Mouse (Mus musculus) testis, postnatal 14 days (tissue): ENCODE measurements around the gene Mrpl46.
A peak's percentile ranks its signal among the peaks of the same experiment; 100 is the strongest.

Experiments used
- DNase-seq: peaks from one replicate; pipeline ENCODE4 v3.0.0; 2021; ENCODE audit warnings: low spot score

Mrpl46 gene

DNA sequence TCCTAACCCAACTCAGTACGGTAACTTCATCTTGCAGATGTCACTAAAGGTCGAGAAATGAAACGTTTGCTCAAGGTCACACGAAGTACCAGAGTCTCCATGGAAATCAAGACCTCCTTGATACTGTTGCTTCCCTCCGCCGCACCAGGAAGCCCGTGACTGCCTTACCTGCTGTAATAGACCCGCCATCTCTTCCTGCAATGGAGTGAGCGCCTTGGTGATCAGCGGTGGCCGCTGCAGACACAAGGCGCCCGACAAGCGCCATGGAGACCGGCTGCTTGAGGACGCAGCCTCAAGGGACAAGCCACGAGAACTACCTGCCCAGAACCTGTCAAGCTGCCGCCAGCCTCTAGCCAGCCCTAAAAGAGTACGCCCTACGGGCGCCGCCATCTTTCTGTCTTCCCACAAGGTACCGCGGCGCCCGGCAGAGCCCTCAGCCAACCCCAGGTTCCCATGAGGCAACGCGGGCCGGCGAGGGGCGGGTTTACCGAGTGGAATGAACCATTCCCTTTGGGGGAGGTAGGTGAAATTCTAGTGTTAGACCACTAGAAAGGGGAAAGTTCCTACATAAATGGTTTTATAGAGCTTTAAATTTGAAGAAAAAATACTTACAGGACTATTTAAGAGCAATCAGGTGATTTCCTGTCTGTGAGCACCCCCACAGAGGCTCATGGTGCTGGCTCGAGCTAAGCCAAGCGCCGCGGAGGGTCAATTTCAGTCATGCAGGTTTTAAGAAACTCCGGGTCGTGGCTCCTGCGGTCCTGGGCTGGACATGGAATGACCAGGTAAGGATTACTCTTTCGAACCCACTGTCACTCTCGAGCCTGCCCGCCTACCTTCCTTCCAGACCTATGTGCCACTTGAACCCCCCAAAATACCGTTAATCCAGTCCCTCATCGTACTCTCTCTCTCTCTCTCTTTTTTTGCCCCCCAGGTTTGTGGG, at the start of gene Mrpl46, which contains the start of gene Mrps11:
Gene Mrpl46, minus strand, starts transcription at position 893 of the 943 bp plus-strand sequence.
Gene Mrps11, plus strand, starts transcription at position 481 of the 943 bp plus-strand sequence.
- peak; percentile 90 for DNase-seq

DNA sequence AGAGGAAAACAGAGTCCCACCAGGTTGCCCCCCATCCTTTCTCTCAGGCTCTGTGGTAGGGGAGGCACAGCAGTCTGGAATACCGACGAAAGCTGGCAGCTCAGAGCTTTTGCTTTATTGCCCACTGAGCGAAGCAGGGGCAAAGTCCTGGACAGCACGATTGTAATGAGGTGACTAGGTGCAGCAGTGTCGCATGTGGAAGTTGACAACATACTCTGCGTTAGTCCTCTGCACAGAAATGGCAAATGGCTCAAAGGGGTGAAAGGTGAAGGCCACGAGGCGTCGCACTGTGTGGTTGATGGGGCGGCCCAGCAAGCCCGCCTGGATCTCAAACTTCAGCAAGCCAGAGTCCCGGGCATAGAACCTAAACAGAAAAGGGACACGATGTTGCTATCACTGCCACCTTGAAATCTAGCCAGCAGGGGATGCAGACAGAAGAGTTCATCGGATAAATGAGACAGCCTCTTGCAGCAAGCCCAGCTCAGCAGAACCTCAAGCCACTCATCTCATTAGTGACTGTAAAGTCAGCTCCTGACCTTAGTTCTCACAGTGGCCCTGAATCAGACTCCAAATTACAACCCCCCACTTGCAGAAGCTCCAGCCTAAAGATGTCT, 44.5 kb upstream of the Mrpl46 start:
- no peak for DNase-seq

DNA sequence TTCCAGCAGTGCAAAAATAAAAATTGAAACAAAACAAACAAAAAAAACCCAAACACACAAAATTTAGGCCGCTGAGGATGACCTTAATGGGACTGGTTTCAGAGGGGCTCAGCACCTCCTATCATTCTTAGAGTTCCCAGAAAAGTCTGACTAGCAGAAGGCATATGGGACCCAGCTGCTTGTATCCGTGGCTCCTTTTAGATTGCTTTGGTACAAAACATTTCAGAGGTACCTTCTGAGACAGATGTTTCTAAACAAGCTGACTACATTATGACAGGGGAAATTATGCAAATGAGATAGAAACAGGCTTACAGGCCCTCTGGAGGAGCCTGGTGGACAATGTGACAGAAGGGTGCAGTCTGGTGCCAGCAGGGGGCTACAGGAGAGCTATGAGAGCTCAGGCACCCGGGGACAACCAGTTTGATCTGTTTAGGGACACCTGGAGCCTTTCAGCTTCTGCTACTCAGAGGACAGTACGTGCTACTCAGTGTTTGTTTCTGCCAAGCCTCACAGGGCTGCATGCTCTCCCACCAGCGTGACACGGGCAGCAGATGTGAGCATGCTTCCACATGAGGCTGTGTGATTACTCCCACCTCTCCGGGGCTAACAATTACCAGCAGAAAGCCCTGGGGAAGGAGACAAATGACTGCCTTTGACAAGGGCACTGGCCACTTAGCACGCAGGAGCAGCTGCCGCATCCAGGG, 43.5 kb upstream of the Mrpl46 start:
- peak; percentile 27 for DNase-seq

DNA sequence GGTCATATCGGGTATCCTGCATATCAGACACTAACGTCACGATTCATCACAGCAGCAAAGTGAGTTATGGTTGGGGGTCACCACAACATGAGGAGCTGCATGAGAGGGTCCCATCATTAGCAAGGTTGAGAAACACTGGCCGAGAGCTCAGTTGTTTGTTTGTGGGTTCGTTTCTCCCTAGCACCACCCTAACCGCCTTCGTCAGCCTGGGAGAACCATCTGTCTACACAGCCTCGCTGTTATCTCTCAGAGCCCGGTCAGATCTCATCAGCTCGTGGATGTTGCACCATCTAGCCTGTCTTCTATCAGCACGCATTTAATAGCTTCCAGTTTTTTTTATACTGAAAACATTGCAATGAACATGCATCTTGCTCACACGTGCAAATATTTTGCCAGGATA, 35.0 kb upstream of the Mrpl46 start:
- DNase-seq: no peak

DNA sequence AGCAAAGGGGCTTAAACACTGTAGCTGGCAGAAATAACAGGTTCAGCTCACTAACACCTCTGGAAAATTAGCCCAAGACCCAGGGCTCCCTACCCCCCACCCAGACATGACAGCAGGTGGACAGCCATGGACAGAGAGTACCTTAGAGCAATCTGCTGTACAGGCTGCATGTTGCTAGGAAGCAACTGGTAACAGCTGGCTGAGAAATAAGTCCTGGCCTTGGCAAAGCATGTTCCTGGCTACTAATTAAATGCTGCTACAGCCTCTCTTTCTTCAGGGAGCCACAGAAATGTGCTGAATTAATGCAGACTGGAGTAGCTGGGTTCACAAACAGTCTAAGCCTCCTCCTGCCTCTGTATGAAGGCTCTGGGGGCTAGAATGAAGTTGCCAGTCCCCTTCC, 31.4 kb upstream of the Mrpl46 start:
- no peak for DNase-seq

DNA sequence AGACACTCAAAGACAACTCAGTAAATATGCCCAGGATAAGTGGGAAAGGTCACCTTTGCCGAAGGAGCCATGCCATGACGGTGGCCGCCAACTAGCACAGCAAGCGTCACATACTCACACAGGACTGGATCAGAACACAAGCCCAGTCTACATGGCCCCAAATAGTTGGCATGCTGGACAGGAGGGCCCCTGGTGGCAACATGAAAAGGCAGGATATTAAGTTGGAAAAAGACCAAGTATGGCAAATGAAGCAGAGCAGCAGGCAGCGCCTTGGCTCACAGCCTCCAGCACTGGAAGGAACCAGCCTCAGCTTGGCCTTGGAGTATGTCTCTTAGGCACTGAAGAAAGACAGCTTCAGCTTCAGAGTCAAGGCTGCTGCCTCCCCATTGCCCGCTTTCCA, 30.5 kb upstream of the Mrpl46 start:
- DNase-seq: no peak

DNA sequence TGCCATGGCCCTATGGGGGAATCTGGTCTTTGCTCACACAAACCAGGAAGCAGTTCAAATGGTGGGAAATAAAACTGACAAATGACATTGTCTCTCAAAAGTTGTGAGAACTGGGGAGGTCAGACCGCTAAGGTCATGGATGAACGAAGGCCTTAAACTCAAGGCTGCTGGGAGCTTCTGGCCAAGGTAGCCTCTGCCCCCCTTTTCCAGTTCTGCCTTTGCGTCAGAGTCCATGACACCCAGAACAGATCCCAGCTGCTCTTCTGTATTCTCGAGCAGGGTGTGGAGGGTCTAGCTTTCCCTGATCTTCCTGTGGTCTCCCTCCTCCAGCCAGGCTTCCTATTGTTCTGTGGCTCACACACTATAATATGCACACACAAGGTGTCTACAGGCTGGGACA, 23.9 kb upstream of the Mrpl46 start:
- no peak for DNase-seq

DNA sequence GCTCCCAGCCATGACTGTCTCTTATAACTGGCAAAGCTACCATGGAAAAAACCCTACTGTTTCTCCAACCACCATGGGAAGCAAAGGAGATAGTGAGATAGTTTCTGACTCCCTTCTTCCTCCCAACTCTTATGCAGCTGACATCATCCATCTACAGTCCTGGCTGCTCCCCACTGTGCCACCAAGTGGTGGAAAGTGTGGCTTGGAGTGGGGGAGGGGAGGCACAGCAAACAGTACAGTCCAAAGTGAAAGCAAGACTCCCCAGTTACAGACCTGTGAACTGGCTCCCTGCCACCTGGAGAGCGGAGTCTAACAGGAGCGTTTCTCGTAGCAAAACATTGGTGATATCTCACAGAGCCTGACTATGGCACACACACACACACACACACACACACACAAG, 20.5 kb upstream of the Mrpl46 start:
- no peak for DNase-seq

DNA sequence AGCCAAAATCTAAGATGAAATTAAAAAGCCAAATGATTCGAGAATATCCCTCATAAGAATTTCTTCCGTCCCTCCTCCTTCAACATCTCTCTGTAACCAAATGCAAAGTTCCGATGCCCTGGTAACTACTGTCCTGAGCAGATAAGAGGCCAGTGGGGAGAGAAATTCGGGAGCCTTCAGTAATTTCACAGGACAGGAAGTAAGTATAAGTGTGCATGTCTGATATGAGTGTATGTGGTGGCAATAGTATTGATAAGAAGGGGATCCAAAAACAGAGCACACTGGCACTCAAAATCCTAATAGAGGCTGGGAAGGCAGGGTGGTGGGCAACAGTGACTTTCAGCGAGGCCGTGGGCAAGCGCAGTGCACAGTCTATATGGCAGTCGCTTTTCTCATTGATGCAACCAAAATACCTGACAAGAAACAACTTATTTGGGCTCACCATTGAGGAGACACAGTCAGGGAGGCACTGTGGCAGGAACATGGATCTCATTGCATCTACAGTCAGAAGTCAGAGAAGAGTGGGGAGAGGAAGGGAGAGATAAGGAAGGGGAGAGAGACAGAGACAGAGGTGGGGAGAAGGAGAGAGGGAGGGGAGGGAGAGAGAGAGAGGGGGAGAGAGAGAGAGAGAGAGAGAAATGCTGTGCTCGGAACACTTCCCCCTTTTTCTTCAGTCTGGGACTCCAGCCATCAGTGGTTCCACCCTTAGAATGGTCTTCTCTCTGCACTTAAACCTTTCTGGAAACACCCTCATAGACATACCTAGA, 16.6 kb upstream of the Mrpl46 start:
- DNase-seq: no peak

DNA sequence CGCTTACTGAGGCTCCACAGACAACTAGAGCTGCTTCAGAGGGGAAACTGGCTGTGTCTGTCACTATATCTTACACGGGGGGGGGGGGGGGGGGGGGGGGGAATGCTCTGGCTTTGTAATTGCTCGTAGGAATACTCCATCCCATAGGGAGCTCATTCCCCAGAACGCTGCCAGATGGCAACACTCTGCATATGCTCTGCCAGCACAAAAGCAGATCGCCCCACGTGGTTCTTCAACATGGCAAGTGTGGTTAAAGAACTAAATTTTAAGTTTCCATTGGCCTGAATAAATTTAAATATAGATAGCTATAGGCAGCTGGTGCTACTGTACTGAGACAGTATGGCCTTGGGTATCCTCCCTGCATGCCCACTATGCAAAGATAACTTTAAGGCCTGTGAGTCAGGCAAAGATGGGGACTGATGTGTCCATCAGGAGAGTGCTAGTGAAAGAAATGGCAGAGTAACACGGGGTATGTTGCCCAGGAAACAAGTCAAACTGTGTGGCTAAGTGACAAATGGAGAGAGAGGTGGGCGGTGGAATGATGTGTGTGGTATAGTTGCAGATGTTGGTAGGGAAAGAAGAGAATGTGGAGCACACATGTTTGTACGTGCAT, 14.6 kb upstream of the Mrpl46 start:
- DNase-seq: no peak

DNA sequence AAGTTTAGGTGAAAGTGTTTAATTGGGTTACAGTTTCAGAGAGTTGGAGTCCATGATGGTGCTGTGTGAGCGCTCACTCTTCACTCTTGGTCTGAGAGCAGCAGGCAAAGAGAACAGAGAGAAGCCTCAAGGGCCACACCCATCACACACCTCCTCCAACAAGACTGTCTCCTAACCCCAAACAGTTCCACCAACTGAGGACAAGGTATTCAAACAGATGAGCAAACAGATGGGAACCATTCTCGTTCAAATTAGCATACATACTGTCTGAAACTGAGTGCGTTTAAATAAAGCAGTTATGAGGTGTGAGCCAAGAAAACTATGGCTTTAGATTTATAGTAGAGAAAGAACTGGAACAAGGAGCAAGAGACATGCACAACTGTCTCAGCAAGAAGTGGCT, 13.3 kb upstream of the Mrpl46 start:
- no peak for DNase-seq

DNA sequence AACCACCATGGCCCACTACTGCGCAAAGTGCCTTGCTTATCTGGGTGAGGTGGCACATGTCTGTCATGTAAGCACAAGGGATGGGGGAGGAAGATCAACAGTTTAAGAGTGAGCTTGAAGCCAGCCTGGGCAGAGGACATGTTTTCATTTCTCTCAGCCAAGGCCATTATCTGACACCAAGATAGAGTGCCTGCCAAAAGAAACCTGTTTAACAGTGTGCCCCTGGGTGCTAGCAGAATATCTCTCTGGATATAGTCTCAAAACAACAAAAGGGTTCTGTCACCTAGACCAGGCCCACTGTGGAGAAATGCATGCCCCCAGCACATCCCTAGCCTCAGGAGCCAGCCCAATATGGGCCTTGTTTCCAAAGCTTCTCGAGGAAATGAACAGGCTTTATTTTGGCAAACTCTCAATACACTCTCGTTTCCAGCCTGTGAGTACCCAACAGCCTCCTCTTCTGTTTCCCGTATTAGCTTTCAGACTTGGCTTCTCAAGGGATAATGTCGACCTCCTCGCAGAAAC, 11.3 kb upstream of the Mrpl46 start:
- no peak for DNase-seq

DNA sequence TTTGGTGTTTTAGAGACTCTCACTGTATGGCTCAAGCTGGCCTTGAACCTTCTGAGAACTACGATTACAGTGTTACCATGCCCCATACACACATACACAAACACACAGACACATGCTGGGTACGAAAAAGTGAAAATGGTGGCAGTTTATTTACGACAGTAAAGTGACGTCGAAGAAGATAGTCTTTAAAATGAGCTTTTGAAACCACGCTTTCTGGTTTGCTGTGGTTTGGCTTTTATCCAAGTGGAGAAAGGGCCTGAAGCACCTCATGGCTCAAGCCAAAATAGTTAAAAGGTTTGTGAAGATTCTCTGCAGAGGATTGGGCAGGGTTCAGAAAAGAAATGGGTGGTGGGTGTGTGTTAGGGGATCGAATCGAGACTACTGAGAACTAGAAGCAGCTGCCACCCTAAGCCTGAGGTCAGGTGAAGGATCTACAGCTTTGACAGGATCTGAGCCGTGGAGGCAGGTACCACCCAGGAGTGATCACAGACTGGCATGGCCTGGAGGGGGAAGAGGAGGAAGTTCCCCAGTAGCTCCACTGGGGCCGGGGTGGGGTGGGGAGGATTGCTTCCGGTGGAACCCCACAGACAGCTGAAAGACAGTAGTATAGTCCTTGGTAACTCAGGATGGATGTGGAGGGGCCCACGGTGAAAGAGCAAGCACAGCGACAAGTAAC, 10.7 kb upstream of the Mrpl46 start:
- no peak for DNase-seq

DNA sequence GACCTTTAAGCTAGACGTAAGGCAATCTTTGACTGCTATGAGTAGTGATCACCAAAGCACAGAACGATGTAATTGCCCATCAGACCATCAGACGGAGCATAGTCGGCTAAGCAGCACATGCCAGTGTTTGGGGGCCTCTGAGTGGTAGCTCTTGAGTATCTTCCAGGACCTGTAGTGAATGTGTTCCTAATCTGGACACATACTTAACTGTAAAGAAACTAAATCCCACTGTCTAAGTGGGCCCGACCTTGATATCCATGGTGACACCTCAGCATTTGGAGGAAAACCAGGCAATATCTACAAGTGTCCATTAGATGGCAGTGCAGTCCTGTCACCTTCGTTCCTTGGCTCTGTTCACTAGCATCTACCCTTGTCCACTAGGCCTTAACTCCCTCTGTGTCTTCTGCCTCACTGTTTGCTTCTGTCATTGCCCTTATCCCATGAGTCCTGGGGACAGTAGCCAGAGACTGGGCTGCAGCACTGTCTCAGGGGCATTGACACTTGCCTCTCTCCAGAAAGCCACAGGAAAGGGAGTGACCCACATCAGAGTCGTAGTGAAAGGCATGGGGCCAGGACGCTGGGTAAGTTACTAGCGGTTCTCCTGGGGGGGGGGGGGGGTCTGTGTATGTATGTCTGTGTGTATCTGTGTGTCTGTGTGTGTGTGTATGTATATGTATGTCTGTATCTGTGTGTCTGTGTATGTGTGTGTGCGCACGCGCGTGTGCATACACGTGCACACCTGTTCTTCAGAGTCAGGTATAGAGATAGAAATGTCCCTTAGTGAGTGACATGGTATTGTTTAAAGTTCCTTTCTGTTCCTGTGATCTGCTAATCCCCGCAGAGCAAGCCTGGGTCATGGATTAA, 8.3 kb upstream of the Mrpl46 start:
- DNase-seq: no peak

DNA sequence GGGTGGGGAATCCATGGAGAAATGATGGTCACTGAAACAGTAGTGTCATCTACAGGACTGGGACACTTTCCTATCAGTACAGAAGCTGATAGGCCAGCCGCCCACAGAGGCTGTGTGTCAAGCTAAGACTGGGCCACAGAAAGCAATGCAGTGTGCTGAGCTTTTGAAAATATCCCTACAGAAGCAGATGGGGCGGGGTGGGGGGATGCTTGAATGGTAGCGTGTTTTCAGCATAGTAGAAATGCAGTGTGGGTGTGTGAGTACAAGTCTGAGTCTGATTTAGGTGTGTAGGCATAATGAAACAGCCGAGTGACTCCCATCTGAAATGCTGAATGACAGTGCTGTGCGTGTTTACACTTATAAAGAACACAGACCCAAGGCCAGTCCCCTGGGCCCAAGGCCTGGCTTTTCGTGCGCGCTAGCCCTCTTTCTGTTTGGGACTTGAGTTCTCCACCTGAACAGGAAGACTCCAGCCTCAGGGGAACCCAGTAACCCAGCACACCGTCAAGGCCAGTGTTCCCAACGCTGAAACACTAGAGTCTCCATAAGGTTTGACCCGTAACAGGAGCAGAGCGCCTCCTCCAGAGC, 4.6 kb upstream of the Mrpl46 start:
- no peak for DNase-seq

DNA sequence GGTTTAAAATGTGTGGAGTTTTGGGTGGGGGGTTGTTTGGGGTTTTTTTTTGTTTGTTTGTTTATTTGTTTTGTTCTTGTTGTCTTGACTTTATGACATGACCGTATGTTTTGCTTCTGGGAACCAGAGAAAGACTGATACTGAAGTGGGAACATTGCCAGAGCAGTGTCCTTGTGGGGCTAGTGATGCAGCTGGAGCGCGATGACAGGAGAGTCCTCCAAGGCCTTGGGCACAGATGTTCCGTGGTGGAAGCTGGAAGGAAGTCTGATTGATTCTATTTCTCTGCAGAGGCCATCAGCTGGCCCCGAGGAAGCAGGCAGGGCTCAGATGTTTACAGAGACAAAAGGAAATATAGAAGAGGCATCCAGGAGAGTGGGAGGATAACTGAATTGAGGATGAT, 2.6 kb upstream of the Mrpl46 start:
- no peak for DNase-seq

DNA sequence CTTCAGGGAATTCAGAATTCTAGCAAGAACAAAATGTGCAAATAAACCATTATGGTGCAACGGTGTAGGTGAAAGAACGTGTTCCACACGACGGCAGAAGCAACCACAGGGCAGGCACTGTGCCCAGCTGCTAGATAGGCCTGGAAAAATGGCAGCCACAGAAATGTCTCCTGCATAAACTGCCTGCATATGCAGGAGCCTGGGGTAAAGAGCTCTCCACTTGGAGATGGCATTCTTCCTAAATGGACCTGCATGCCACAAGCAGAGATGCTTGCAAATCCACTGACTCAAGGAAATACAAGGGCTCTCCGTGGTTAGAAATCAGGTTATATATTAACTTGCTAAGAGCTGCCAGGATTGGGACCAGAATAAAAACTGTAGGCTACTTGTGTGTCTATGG, 4.6 kb downstream of the Mrpl46 start:
- DNase-seq: no peak

DNA sequence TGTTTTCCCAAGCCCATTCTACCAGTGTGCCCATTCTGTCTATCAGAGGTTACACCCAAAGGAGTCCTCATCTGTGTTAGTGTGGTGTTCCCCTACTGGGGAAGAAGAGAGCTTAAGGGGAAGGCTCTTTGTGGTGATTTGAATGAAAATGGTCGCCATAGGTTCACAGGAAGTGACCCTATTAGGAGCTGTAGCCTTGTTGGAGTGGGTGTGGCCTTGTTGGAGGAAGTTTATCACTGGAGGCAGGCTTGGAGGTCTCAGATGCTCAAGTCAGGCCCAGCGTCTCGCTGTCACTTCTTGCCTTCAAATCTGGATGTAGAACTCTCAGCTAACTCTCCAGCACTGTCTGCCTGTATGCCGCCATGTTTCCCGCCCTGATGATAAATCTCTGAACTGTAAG, 12.4 kb downstream of the Mrpl46 start:
- DNase-seq: no peak

DNA sequence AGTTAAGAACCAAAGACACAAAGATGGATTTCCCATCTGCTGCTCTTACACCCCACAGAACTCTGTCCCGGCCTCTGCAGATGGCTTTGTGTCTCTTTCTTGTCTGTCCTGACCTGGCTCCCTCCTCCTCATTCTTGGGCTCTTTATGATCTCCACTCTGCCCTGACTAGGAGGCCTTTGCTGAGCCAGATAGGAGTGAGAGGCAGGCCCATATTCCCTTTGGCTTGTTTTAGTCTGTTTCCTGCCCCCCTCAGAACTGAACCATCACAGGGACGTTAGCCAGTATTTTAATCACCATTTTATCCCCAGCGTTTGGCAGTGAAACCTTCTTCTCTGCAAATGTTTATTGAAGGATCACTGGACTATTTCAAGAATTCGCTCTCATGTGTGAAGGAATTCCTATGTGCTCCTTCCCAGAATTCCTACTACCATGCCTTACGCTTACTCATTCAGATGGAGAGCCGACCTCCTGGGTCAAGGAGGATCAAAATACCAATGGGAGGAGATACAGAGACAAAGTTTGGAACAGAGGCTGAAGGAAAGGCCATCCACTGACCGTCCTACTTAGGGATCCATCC, 14.2 kb downstream of the Mrpl46 start:
- no peak for DNase-seq
